Mouse (Mus musculus): ENCODE data around the gene Slc17a7. TPM values are rescaled to one million over a fixed set of nuclear protein-coding genes. Genes with fewer than 3 reads are reported as not detected.

Slc17a7 gene
- polyA plus RNA-seq, 1 experiment = 0.06 TPM

DNA sequence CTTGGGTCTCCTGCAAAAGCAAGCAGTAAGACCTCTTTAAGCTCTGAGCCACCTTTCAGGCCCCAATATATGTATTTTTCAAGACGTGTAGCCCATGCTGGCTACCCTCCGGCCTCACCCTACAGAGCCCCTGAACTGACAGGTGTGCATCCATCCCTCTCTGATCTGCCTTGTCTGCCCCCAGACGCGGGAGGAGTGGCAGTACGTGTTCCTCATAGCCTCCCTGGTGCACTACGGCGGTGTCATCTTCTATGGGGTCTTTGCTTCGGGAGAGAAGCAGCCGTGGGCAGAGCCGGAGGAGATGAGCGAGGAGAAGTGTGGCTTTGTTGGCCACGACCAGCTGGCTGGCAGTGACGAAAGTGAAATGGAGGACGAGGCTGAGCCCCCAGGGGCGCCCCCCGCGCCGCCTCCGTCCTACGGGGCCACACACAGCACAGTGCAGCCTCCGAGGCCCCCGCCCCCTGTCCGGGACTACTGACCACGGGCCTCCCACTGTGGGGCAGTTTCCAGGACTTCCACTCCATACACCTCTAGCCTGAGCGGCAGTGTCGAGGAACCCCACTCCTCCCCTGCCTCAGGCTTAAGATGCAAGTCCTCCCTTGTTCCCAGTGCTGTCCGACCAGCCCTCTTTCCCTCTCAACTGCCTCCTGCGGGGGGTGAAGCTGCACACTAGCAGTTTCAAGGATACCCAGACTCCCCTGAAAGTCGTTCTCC, 11.0 kb downstream of the Slc17a7 start:
- Histone ChIP-seq H3K4me1 (ENCODE audit: control insufficient read depth, insufficient read depth, insufficient read length) (peaks cover 5% of the 10 kb centered on the region), H3K36me3 (ENCODE audit: control insufficient read depth, insufficient read depth, low read length) (no peaks in the 10 kb centered on the region), H3K27me3 (ENCODE audit: control insufficient read depth, insufficient read depth, low read length) (peaks cover 22% of the 10 kb centered on the region), H3K4me3 (ENCODE audit: extremely low read depth, insufficient read depth, insufficient read length) (no peak overlapping the region), H3K27ac (ENCODE audit: insufficient read depth, low read length) (no peak overlapping the region)
- TF ChIP-seq CTCF (IDR thresholded peaks at IDR 0.05; ENCODE audit: extremely low read depth, insufficient read depth, insufficient read length, insufficient replicate concordance) (no peak), POLR2A (IDR thresholded peaks at IDR 0.05; ENCODE audit: low read depth, low read length) (no peak)
- DNase-seq (ENCODE audit: low read depth in 1 of 2, low spot score in 2 of 2) = no peak
- WGBS = 7% methylated on average over 29 of the region's 29 CpGs

GRCm38 (mm10) chr7:45175398-45175797, 11.6 kb downstream of the Slc17a7 start:
- TF ChIP-seq POLR2A (IDR thresholded peaks at IDR 0.05; ENCODE audit: low read depth, low read length) (no peak), CTCF (IDR thresholded peaks at IDR 0.05; ENCODE audit: extremely low read depth, insufficient read depth, insufficient read length, insufficient replicate concordance) (no peak)
- no peak overlapping the region for H3K27ac ChIP-seq (ENCODE audit: insufficient read depth, low read length)
- WGBS = 2% methylated on average over 13 of the region's 13 CpGs
- peaks cover 5% of the 10 kb centered on the region for H3K4me1 ChIP-seq (ENCODE audit: control insufficient read depth, insufficient read depth, insufficient read length)
- no peaks in the 10 kb centered on the region for H3K36me3 ChIP-seq (ENCODE audit: control insufficient read depth, insufficient read depth, low read length)
- no peak for DNase-seq (ENCODE audit: low read depth in 1 of 2, low spot score in 2 of 2)
- peaks cover 22% of the 10 kb centered on the region for H3K27me3 ChIP-seq (ENCODE audit: control insufficient read depth, insufficient read depth, low read length)
- H3K4me3 ChIP-seq (ENCODE audit: extremely low read depth, insufficient read depth, insufficient read length) = no peak overlapping the region

DNA sequence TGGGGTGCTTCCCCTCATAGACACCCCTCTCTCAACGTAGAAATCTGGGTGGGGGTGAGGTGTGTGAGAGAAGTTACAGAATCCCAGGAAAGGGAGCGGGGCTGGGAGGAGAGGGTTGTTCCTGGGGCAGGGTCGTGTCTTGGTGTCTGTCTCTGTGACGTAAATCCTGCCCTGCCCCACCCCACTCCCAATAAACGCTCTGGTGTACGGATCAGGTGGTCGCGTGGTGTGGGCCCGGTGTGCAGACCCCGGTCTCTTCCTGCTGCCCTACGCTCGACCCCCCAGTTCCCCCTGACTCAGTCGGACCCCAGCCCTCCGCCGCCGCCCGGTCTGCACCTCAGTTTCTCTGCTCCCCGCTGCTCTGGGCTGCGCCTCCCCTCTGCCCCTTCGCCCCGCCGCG, 12.2 kb downstream of the Slc17a7 start:
- TF ChIP-seq POLR2A (IDR thresholded peaks at IDR 0.05; ENCODE audit: low read depth, low read length) (no peak), CTCF (IDR thresholded peaks at IDR 0.05; ENCODE audit: extremely low read depth, insufficient read depth, insufficient read length, insufficient replicate concordance) (no peak)
- 8% methylated on average over 23 of the region's 23 CpGs for WGBS
- no peak overlapping the region for H3K27ac ChIP-seq (ENCODE audit: insufficient read depth, low read length)
- DNase-seq (ENCODE audit: low read depth in 1 of 2, low spot score in 2 of 2) = no peak
- no peaks in the 10 kb centered on the region for H3K36me3 ChIP-seq (ENCODE audit: control insufficient read depth, insufficient read depth, low read length)
- peaks cover 5% of the 10 kb centered on the region for H3K4me1 ChIP-seq (ENCODE audit: control insufficient read depth, insufficient read depth, insufficient read length)
- peaks cover 24% of the 10 kb centered on the region for H3K27me3 ChIP-seq (ENCODE audit: control insufficient read depth, insufficient read depth, low read length)
- no peak overlapping the region for H3K4me3 ChIP-seq (ENCODE audit: extremely low read depth, insufficient read depth, insufficient read length)

DNA sequence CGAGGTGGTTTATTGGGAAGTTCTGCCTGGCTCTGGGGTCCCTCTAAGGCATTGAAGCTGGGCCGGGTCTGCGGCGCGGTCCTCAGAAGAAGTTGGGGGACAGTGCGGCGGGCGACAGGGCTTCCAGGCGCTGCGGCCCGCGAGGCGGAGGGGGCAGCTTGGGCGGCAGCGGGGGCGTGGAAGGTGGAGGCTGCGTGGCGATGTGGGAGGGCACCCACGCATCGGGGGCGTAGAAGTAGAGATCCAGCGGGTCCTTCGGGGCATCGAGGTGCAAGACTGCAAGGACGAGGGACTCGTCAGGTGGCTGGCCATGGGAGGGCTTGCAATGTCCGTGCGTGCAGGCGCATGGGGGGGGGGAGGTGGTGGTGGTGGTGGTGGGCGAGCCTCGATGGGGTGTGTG, 12.6 kb downstream of the Slc17a7 start:
- Histone ChIP-seq H3K36me3 (ENCODE audit: control insufficient read depth, insufficient read depth, low read length) (no peaks in the 10 kb centered on the region), H3K4me1 (ENCODE audit: control insufficient read depth, insufficient read depth, insufficient read length) (peaks cover 5% of the 10 kb centered on the region), H3K27me3 (ENCODE audit: control insufficient read depth, insufficient read depth, low read length) (peaks cover 28% of the 10 kb centered on the region), H3K27ac (ENCODE audit: insufficient read depth, low read length) (no peak overlapping the region), H3K4me3 (ENCODE audit: extremely low read depth, insufficient read depth, insufficient read length) (no peak overlapping the region)
- no peak for DNase-seq (ENCODE audit: low read depth in 1 of 2, low spot score in 2 of 2)
- WGBS = 5% methylated on average over 31 of the region's 31 CpGs
- TF ChIP-seq CTCF (IDR thresholded peaks at IDR 0.05; ENCODE audit: extremely low read depth, insufficient read depth, insufficient read length, insufficient replicate concordance) (no peak), POLR2A (IDR thresholded peaks at IDR 0.05; ENCODE audit: low read depth, low read length) (no peak)

DNA sequence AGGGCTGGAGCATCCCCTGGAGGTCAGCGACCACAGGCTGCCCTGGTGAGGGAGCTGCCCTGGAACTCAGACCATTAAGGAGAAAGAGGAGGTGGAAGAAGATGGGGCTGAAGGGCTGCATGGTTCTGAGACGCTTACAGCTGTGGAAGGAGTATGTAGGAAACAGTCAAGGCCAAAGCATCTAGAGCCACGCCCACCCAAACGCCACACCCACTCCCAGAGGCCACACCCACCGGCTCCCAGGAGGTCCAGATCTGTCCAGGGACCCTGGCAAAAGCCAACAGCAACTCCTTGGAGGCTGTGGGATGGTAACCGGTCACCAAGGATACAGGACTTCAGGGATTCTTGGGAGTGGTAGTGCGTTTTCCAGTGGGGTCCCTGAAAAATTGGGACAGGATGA, 14.8 kb downstream of the Slc17a7 start:
- Histone ChIP-seq H3K27ac (ENCODE audit: insufficient read depth, low read length) (no peak overlapping the region), H3K36me3 (ENCODE audit: control insufficient read depth, insufficient read depth, low read length) (no peaks in the 10 kb centered on the region), H3K4me3 (ENCODE audit: extremely low read depth, insufficient read depth, insufficient read length) (no peak overlapping the region), H3K27me3 (ENCODE audit: control insufficient read depth, insufficient read depth, low read length) (peaks cover 36% of the 10 kb centered on the region), H3K4me1 (ENCODE audit: control insufficient read depth, insufficient read depth, insufficient read length) (peaks cover 10% of the 10 kb centered on the region)
- 28% methylated on average over 7 of the region's 7 CpGs for WGBS
- no peak for TF ChIP-seq CTCF (IDR thresholded peaks at IDR 0.05; ENCODE audit: extremely low read depth, insufficient read depth, insufficient read length, insufficient replicate concordance)
- no peak for TF ChIP-seq POLR2A (IDR thresholded peaks at IDR 0.05; ENCODE audit: low read depth, low read length)
- no peak for DNase-seq (ENCODE audit: low read depth in 1 of 2, low spot score in 2 of 2)

DNA sequence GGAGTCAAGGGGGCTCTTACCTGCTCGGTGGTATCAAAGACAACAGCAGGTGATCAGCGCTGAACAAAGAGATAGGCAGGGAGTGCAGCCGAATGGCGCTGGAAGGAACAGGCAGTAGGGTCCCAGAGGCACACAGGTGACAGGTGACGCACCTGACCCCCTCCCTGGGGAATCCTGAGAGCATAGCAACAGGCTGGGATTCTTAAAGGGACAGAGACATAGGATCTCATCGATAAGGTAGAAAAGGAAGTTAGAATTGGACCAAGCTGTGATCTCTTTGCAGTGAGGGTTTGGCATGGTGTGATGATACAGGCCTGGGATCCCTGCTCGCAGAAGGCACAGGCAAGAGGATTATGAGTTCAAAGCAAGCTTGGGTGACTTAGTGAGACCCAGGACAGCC, 15.7 kb downstream of the Slc17a7 start, which contains the start of gene Gfy:
Gfy (minus strand) TSS at position 101 of the 400 bp plus-strand sequence.
- no peak within 1 kb of the TSS for H3K4me3 ChIP-seq (ENCODE audit: extremely low read depth, insufficient read depth, insufficient read length)
- TF ChIP-seq POLR2A (IDR thresholded peaks at IDR 0.05; ENCODE audit: low read depth, low read length) = no peak
- TF ChIP-seq CTCF (IDR thresholded peaks at IDR 0.05; ENCODE audit: extremely low read depth, insufficient read depth, insufficient read length, insufficient replicate concordance) = no peak
- 48% methylated on average over 7 of the region's 7 CpGs for WGBS

GRCm38 (mm10) chr7:45180896-45181477, 17.2 kb downstream of the Slc17a7 start, which contains the start of gene Pth2:
Gene Pth2 (plus strand): TSS chr7:45180995.
- H3K27me3 ChIP-seq (ENCODE audit: control insufficient read depth, insufficient read depth, low read length) = peaks cover 28% of the 10 kb centered on the region
- H3K4me1 ChIP-seq (ENCODE audit: control insufficient read depth, insufficient read depth, insufficient read length) = peaks cover 5% of the 10 kb centered on the region
- WGBS = 36% methylated on average over 20 of the region's 20 CpGs
- no peak for TF ChIP-seq POLR2A (IDR thresholded peaks at IDR 0.05; ENCODE audit: low read depth, low read length)
- no peak for TF ChIP-seq CTCF (IDR thresholded peaks at IDR 0.05; ENCODE audit: extremely low read depth, insufficient read depth, insufficient read length, insufficient replicate concordance)
- no peak within 1 kb of the TSS for H3K4me3 ChIP-seq (ENCODE audit: extremely low read depth, insufficient read depth, insufficient read length)
- no peaks in the 10 kb centered on the region for H3K36me3 ChIP-seq (ENCODE audit: control insufficient read depth, insufficient read depth, low read length)
- H3K27ac ChIP-seq (ENCODE audit: insufficient read depth, low read length) = no peak within 1 kb of the TSS
- DNase-seq (ENCODE audit: low read depth in 1 of 2, low spot score in 2 of 2) = no peak

More for the DNA sequence above, 15.7 kb downstream of the Slc17a7 start, which contains the start of gene Gfy:
- Histone ChIP-seq H3K27ac (ENCODE audit: insufficient read depth, low read length) (no peak within 1 kb of the TSS), H3K36me3 (ENCODE audit: control insufficient read depth, insufficient read depth, low read length) (no peaks in the 10 kb centered on the region), H3K4me1 (ENCODE audit: control insufficient read depth, insufficient read depth, insufficient read length) (peaks cover 10% of the 10 kb centered on the region), H3K27me3 (ENCODE audit: control insufficient read depth, insufficient read depth, low read length) (peaks cover 36% of the 10 kb centered on the region)
- no peak for DNase-seq (ENCODE audit: low read depth in 1 of 2, low spot score in 2 of 2)

All from spleen, adult 2 months (tissue).